Mouse (Mus musculus) liver, adult (tissue): Measurements from ENCODE around the gene Cdr2l.

Experiments used
- GATA4 ChIP-seq: IDR thresholded peaks from 2 replicates; pipeline ENCODE4 v1.6.1; 2014; ENCODE audit warnings: mild to moderate bottlenecking, low read length; ENCODE audit not compliant: insufficient replicate concordance

Gene Cdr2l

DNA sequence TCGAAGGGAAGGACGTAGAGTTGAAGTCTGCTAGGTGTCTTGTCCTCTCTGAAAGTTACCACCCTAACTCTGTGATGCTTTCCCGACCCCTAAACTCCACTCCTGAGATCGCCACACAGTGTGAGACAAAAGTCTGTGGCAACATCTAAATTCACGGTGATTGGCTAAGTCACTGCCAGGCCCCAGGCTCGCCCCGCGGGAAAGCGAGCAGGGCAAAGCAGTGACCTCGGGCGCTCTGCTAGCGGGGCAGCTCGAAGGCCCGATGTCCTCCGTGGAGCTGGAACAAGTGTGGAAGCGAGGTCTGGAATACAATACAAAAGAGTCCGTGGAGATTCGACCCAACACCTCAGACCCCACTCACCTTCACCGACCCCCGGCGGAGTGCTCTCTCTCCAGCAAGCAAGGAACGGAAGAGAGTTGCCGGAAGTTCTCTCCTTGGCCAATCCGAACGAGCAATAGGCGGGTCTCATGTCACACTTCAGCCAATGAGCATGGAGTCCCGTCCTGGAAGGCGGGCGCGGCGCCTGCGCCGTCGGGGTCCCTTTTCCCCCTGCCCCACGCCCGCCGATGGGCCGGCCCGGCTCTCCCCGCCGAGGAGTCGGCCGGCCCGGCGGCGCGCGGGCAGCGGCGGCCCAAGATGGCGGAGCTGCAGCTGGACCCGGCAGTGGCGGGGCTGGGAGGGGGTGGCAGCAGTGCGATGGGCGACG lies 38.0 kb downstream of the Cdr2l start, which contains the start of the genes Atp5h and Kctd2:
Gene Atp5h, minus strand, starts transcription at position 432 of the 707 bp plus-strand sequence.
Gene Kctd2, plus strand, starts transcription at position 598 of the 707 bp plus-strand sequence.
- TF ChIP-seq GATA4: no peak; the same call in 1 of the 2 replicates

DNA sequence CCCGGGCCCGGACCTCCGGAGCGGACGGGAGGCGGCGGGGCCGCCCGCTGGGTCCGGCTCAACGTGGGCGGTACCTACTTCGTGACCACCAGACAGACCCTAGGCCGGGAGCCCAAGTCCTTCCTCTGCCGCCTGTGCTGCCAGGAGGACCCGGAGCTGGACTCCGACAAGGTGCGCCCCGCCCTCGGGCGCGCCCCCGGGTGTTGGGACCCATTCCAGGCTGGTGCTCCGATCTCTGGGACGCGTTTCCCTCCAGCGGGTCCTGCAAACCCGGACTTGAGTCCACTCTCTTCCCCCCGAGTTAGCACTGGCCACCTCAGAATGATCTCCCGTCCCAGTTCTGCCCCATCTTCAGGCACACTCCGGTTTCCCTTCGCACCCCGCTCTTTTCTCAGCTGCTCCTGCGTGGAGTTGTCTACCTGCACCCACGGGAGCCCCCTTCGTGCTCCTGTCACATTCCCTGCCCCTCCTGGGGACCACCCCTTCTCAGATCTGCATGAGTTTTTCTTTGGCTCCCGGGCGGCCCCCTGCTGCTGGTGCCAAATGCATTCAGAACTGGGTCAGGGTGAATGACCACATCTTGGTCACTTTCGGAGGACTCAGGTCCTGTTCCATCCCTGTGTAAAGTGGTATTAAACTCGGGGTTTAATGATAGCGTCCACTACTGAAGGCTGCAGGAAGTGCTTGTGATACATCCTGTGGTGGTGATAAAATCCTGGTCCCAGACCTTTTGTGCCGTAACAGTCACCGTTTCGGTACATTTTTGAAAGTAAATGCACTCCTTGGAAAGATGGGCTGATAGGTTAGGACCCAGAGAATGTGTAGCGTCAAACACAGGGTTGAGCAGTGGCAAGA lies 38.8 kb downstream of the Cdr2l start:
- TF ChIP-seq GATA4: no peak

DNA sequence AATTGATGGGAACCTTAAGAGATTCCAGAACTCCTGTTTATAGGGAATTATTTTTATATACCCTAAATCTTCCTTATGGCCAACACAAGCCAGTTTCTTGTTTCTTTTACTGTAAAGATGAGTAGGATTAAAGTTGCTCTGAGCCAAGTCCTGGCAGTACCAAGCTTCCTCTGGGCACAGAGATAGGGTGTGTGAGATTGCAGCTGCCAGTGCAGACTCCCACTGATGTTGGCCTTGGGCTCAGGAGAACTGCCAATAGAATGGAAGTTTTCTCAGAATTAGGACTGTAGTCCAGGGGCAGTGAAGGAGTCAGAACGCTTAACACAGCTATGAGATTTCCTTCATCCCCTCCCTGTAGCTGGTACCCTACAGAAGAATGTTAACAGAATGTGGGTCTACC lies 39.6 kb downstream of the Cdr2l start:
- no peak for TF ChIP-seq GATA4

DNA sequence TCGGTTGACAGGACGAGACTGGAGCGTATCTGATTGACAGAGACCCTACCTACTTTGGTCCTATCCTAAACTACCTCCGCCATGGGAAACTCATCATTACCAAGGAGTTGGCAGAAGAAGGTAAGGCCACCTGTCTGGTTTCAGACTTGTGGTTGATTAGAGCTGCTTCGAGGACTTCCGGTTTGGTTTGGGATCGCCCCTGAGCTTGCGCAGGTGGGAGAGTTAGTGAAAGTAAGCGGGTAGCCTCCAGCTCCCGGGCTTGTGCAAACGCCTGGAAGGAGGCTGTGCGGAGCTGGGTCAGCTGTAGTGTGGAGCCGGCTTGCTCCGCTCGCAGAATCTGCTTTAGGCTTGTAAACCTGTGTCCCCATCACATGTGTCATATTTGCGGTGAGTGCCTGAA lies 40.3 kb downstream of the Cdr2l start:
- no peak for TF ChIP-seq GATA4

DNA sequence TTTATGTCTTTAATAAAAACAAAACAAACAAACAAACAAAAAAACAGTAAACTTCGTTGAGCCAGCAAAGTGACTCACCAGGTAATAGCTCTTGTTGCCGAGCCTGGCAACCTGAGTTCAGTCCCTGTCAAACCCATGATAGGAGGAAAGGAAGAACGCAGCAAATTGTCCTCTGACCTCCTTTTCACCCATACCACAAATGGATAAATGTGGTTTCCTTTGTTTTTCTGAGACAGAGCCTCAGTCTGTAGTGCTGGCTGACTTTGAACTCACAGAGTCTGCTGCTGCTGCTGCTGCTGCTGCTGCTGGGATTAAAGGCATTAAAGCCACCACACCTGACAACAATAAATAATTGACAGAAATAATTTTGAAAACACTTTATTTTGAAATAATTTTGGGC lies 41.4 kb downstream of the Cdr2l start:
- TF ChIP-seq GATA4: no peak

DNA sequence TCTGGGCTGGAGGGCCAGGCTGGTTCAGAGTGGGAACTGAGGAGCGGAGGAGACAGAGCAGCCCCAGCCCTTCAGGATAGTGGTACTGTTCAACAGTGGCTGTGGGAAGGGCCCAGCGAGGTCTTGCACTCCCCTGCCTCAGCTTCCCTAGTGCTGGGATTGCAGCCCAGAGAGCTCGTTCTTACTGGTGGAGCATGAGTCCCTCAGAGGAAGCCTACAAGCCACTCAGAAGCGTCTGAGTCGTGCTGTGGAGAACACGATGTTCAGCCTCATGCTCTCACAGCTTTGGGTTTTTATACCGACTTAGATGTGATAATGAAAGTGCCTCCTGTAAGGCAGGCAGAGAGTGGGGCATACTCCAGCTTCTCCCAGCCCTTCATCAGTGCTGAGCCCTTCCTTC lies 43.0 kb downstream of the Cdr2l start:
- no peak for TF ChIP-seq GATA4

DNA sequence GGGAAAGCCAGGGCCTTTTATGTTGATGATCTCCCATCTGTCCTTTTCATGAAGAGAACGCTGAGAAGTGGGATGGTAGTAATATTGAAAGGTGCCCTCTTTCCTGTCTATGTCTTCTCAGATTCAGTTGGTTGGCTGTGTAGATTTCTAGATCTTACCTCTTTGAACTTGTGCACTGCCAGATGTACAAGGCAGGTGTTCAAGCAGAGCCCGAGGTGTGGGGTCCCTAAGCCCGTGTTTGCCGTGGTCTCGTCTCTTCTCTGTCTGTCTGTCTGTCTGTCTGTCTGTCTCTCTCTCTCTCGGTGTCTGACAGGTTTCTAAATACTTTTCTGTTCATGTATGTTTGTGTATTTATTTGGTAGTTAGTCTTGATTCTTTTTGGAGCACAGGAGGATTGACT lies 44.0 kb downstream of the Cdr2l start:
- no peak for TF ChIP-seq GATA4

DNA sequence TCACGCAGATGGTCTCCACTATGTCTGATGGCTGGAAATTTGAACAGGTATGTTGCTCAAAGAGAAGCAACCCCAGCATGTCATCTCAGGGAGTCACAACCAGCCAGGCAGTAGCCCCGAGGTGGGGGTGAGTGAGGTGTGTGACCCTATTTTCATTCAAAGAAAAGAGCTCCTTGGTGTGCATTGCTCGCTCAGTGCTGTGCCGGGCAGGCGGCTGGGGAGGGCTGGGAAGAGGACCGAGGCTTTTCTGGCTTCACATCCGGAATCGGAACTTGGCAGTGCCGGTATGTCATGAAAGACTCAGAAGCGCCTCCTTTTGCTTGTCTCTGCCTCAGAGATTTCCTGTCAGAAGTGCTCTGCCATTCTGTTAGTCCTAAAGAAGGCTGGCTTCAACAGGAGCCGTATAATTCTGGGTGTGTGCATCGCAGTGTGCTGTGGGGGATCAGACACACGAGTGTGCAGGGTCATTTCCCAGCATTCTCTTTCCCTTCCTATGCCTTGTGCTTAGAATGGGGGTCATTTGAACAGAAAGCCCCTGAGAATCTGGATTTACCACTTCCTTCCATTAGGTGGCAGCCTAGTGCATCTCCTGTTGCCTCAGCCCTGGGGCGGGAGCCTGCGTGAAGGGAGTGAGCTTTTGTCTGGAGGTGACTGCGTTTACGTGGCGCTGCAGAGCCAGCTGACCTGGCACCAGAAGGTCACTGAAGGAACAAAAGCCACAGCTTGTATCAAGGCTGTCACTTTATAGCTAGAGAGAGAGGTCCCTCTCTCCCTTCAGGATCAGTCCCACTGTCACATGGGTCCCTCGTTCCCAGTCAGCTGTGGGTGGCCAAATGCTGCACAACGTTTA lies 46.0 kb downstream of the Cdr2l start:
- TF ChIP-seq GATA4: no peak

DNA sequence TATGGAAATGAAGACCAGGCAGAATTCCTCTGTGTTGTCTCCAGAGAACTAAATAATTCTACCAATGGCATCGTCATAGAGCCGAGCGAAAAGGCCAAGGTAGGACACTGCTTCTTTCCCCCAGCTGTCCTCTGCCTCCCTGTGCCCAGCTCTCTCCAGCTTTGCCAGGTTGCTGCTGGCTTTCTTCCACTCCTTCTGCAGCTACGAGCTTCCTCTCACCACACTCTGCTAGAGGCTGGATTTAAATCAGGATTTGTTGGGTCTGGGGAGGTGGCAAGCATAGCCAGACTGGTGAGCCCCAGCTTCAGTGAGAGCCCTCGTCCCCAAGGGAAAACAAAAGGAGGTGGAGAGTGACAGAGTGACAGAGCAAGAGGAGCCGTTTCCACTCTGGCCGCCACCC lies 47.6 kb downstream of the Cdr2l start:
- no peak for TF ChIP-seq GATA4

DNA sequence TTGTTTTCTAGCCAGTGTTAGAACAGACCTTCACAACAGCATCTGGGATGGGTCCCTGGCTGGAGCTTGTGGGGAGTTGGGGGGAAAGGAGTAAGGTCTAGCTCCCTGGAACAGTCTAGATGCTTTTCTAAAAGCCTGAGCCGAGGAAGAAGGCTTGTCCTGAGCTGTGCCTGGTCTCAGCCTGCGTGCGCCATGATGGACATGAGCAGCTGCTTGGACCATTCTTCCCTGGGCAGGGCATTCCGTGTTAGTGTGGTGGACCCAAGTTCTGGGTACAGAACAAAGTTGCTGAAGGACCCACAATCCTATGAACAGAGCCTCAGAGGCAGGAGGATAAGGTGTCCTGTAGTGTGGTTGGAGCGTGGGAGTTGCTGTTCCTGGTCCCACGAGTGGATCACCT lies 48.8 kb downstream of the Cdr2l start:
- TF ChIP-seq GATA4: no peak

DNA sequence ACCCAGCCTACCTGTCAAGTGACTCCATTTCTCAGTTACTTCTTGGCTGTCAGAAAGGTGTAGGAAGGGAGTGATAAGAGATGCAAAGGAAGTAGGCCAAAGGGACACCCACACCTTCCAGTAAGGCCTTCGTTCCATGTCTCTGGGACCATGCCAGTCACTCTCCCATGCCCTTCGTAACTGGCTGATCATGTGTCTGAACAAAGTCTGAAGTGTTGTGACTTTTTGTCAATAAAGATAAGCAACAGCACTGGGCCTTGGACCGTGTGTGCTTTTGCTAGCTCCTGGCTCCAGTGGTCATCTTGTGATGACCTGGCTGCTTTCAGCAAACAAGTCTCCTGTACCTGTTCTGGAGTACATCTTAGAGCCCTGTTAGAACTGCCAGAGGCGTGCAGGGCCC lies 51.1 kb downstream of the Cdr2l start:
- TF ChIP-seq GATA4: peak; percentile 88

DNA sequence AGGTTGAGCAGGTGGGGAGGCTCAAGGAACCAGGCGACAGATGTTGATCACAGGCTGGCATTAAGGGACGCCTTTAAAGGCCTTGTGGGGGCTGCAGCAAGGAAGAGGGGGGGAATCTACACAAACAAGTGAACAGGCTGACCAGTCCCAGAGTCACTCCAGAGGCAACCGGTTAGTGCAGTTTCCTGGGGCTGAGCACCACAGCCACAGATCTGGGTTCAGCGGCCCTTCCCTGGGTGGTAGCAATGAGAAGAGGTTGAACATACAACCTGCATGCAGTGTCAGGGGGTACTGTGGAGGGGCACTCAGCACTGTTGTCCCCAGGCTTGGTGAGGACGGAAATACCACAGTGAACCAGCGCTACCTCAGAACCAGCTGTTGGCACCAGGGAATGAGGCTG lies 51.6 kb downstream of the Cdr2l start:
- TF ChIP-seq GATA4: no peak

DNA sequence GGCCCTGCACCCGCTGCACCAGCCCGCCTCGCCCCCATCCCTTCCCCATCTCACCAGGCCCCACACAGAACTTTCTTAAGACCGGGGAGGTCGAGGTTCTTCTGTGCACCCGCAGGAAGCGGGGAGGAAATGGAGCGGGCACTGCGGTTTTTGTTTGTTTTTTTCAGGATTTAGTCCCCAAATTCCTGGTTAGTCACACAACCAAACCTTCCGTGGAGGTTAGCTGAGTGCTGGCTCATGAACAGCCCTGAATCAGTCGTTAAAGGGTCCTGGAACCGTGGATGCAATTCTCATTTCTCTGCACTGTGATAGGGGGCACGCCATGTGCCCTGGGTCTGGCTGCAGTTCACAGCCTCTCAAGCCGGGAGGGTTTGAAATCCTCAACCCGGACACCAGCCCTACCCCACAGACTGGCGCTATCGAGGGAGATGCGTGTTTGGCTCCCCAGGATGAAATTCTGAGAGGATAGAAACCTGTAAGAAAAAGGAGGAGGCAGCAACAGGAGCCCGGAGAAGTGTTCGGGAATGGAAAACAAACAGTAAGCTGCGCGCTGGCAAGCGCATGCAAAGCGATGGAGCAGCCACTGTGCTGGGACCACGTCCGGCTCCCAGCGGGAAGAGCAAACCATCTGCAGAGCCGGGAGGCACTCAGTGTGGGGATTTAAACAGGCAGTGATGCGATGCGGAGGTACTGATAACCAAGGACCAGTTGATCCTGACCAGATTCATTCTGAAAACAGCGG lies 54.1 kb downstream of the Cdr2l start:
- no peak for TF ChIP-seq GATA4

DNA sequence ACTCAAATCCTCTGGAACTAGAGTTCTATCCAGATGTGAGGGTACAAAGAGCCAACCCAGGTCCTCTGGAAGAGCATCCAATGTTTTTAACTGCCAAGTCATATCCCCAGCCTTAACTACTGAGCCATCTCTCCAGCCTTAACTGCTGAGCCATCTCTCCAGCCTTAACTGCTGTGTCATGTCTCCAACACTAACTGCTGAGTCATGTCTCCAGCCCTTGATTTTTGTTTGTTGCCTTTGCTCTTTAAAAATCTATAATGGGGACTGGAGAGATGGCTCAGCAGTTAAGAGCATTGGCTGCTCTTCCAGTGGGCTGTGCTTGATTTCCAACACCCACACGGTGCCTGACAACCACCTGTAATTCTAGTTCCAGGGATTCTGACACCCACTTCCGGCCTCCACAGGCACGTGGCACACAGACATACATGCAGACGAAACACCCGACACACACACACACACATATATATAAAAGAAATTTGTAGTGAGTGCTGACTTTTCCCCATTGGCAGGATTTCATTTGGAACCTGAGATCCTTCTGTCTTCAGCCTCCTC lies 55.9 kb downstream of the Cdr2l start:
- no peak for TF ChIP-seq GATA4
